Mouse (Mus musculus) midbrain, embryonic 16.5 days (tissue): ENCODE data around the gene Lat. TPM values are rescaled to one million over a fixed set of nuclear protein-coding genes. Genes with fewer than 3 reads are reported as not detected.

Experiments used
- ATAC-seq: fragments of 200-750 bp; cut with Nextera tagmentation; 2 replicates; pipeline ENCODE4 v1.8.0; 2017; ENCODE audit warnings: moderate TSS enrichment
- H3K27ac ChIP-seq: fragments of 300-500 bp; sonication (generic); 2 replicates; pipeline ENCODE4 v1.5.1; 2014; ENCODE audit warnings: mild to moderate bottlenecking, low read length, mixed read lengths
- H3K27me3 ChIP-seq: fragments of 300-500 bp; sonication (generic); 2 replicates; pipeline ENCODE4 v1.6.1; 2014; ENCODE audit warnings: low read depth, low read length, mixed read lengths; ENCODE audit not compliant: control insufficient read depth, insufficient read depth
- H3K36me3 ChIP-seq: fragments of 300-500 bp; sonication (generic); 2 replicates; pipeline ENCODE4 v1.6.1; 2014; ENCODE audit warnings: mild to moderate bottlenecking, low read length, moderate library complexity, mixed read lengths; ENCODE audit not compliant: control insufficient read depth, insufficient read depth
- H3K4me1 ChIP-seq: fragments of 300-500 bp; sonication (generic); 2 replicates; pipeline ENCODE4 v1.6.1; 2014; ENCODE audit warnings: mild to moderate bottlenecking, low read length, mixed read lengths; ENCODE audit not compliant: control insufficient read depth, insufficient read depth
- H3K4me2 ChIP-seq: fragments of 300-500 bp; sonication (generic); 2 replicates; pipeline ENCODE4 v1.6.1; 2014; ENCODE audit warnings: mild to moderate bottlenecking, low read length, mixed read lengths
- H3K4me3 ChIP-seq: fragments of 300-500 bp; sonication (generic); 2 replicates; pipeline ENCODE4 v1.5.1; 2014; ENCODE audit warnings: low read depth, mild to moderate bottlenecking, low read length, moderate library complexity, mixed read lengths
- H3K9ac ChIP-seq: fragments of 300-500 bp; sonication (generic); 2 replicates; pipeline ENCODE4 v1.6.1; 2014; ENCODE audit warnings: low read depth, low read length, mixed read lengths
- H3K9me3 ChIP-seq: fragments of 300-500 bp; sonication (generic); replicated peaks from 2 replicates; pipeline ENCODE4 v1.6.1; 2014; ENCODE audit warnings: mild to moderate bottlenecking, low read length, mixed read lengths; ENCODE audit not compliant: control insufficient read depth, poor library complexity, severe bottlenecking
- WGBS: fragments of 180-500 bp; shearing (Covaris S2); extraction: QIAGEN DNeasy Blood & Tissue Kit; methylation state at CpG from one replicate; pipeline ENCODE4 v1.1.7; 2014; 5-methylcytosine and 5-hydroxymethylcytosine counted together
- polyA plus RNA-seq: library from polyadenylated mRNA; unstranded; fragments of >200 nt; fragmentation: Nextera tagmentation; extraction: Ambion mirVana; gene quantifications from 2 replicates; pipeline ENCODE4 v1.2.1, GENCODE M21; 2015

Lat gene
- polyA plus RNA-seq, 1 experiment from 2014 or later = 0.87 TPM

GRCm38 (mm10) chr7:126376903-126377277 lies 7.5 kb upstream of the Lat start:
- Histone ChIP-seq H3K27me3 (no peaks in the 10 kb centered on the region), H3K9me3 (no peaks in the 10 kb centered on the region), H3K36me3 (peaks cover 11% of the 10 kb centered on the region), H3K9ac (peak overlapping the region; percentile 85), H3K4me3 (peak overlapping the region; percentile 85), H3K4me2 (peak overlapping the region; percentile 89), H3K4me1 (peaks cover 17% of the 10 kb centered on the region), H3K27ac (peak overlapping the region; percentile 65; the same call in 1 of the 2 replicates)
- peak; percentile 77 for ATAC-seq
- whole genome bisulfite sequencing = under 1% methylated on average over 27 of the region's 27 CpGs

- H3K4me3 ChIP-seq = no peak overlapping the region
- H3K27ac ChIP-seq = no peak overlapping the region
- no peak overlapping the region for H3K4me2 ChIP-seq
- no peaks in the 10 kb centered on the region for H3K9me3 ChIP-seq
- H3K9ac ChIP-seq = no peak overlapping the region
- WGBS = 80% methylated on average over 5 of the region's 5 CpGs
- H3K4me1 ChIP-seq = peaks cover 17% of the 10 kb centered on the region
- no peak for ATAC-seq
- H3K27me3 ChIP-seq = no peaks in the 10 kb centered on the region
- H3K36me3 ChIP-seq = peaks cover 27% of the 10 kb centered on the region
Observed at GRCm38 (mm10) chr7:126375012-126375411, 5.6 kb upstream of the Lat start.

GRCm38 (mm10) chr7:126374526-126374925 lies 5.2 kb upstream of the Lat start:
- peaks cover 32% of the 10 kb centered on the region for H3K36me3 ChIP-seq

GRCm38 (mm10) chr7:126373007-126373406 lies 3.6 kb upstream of the Lat start:
- Histone ChIP-seq H3K9me3 (no peaks in the 10 kb centered on the region), H3K4me1 (peaks cover 14% of the 10 kb centered on the region), H3K36me3 (peaks cover 32% of the 10 kb centered on the region), H3K4me2 (no peak overlapping the region), H3K27me3 (no peaks in the 10 kb centered on the region), H3K4me3 (no peak overlapping the region), H3K9ac (no peak overlapping the region), H3K27ac (no peak overlapping the region)
- ATAC-seq = no peak
- 91% methylated on average over 9 of the region's 9 CpGs for WGBS

More at GRCm38 (mm10) chr7:126374526-126374925, 5.2 kb upstream of the Lat start:
- Histone ChIP-seq H3K4me3 (no peak overlapping the region), H3K27me3 (no peaks in the 10 kb centered on the region), H3K4me1 (peaks cover 17% of the 10 kb centered on the region), H3K9me3 (no peaks in the 10 kb centered on the region), H3K4me2 (no peak overlapping the region), H3K9ac (no peak overlapping the region), H3K27ac (no peak overlapping the region)
- 82% methylated on average over 6 of the region's 6 CpGs for WGBS
- ATAC-seq = no peak

GRCm38 (mm10) chr7:126368367-126368766 lies 1.0 kb downstream of the Lat start:
- Histone ChIP-seq H3K27ac (no peak overlapping the region), H3K4me1 (no peaks in the 10 kb centered on the region), H3K27me3 (no peaks in the 10 kb centered on the region), H3K9ac (no peak overlapping the region), H3K4me3 (no peak overlapping the region), H3K36me3 (peaks cover 30% of the 10 kb centered on the region), H3K4me2 (no peak overlapping the region), H3K9me3 (no peaks in the 10 kb centered on the region)
- ATAC-seq = no peak
- WGBS = 88% methylated on average over 8 of the region's 8 CpGs

- peaks cover 24% of the 10 kb centered on the region for H3K36me3 ChIP-seq
- 92% methylated on average over 10 of the region's 10 CpGs for WGBS
- no peak overlapping the region for H3K4me2 ChIP-seq
- no peaks in the 10 kb centered on the region for H3K9me3 ChIP-seq
- H3K4me1 ChIP-seq = no peaks in the 10 kb centered on the region
- H3K27me3 ChIP-seq = no peaks in the 10 kb centered on the region
- no peak for ATAC-seq
- no peak overlapping the region for H3K27ac ChIP-seq
- H3K4me3 ChIP-seq = no peak overlapping the region
- H3K9ac ChIP-seq = no peak overlapping the region
Observed at GRCm38 (mm10) chr7:126367636-126368035, 1.7 kb downstream of the Lat start.

- 81% methylated on average over 6 of the region's 6 CpGs for WGBS
- Histone ChIP-seq H3K27me3 (no peaks in the 10 kb centered on the region), H3K36me3 (peaks cover 3% of the 10 kb centered on the region), H3K9ac (no peak overlapping the region), H3K4me1 (no peaks in the 10 kb centered on the region), H3K27ac (no peak overlapping the region), H3K4me3 (no peak overlapping the region), H3K9me3 (no peaks in the 10 kb centered on the region), H3K4me2 (no peak overlapping the region)
- ATAC-seq = no peak
Observed at GRCm38 (mm10) chr7:126363038-126363437, 6.3 kb downstream of the Lat start.

GRCm38 (mm10) chr7:126359049-126359448 lies 10.3 kb downstream of the Lat start:
- no peaks in the 10 kb centered on the region for H3K36me3 ChIP-seq
- H3K4me2 ChIP-seq = no peak overlapping the region
- 77% methylated on average over 13 of the region's 13 CpGs for WGBS
- H3K9ac ChIP-seq = no peak overlapping the region
- no peaks in the 10 kb centered on the region for H3K27me3 ChIP-seq
- peaks cover 10% of the 10 kb centered on the region for H3K4me1 ChIP-seq
- ATAC-seq = no peak
- H3K9me3 ChIP-seq = no peaks in the 10 kb centered on the region
- no peak overlapping the region for H3K4me3 ChIP-seq
- no peak overlapping the region for H3K27ac ChIP-seq

- Histone ChIP-seq H3K9ac (no peak overlapping the region), H3K4me2 (no peak overlapping the region), H3K9me3 (no peaks in the 10 kb centered on the region), H3K4me3 (no peak overlapping the region), H3K27ac (no peak overlapping the region), H3K27me3 (no peaks in the 10 kb centered on the region), H3K36me3 (no peaks in the 10 kb centered on the region), H3K4me1 (peaks cover 10% of the 10 kb centered on the region)
- whole genome bisulfite sequencing = 94% methylated on average over 9 of the region's 9 CpGs
- no peak for ATAC-seq
Observed at GRCm38 (mm10) chr7:126358413-126358812, 11.0 kb downstream of the Lat start.
